Mouse (Mus musculus) common myeloid progenitor, adult 5-6 weeks (primary cell): ENCODE results near the gene Rusc2. TPM values are rescaled to one million over a fixed set of nuclear protein-coding genes. Genes with fewer than 3 reads are reported as not detected.

ENCODE experiments used
- ATAC-seq: replicated peaks from 2 replicates; pipeline ENCODE4 v1.8.0; 2016; ENCODE audit warnings: low read depth, mild to moderate bottlenecking, moderate TSS enrichment, inconsistent platforms; ENCODE audit not compliant: poor library complexity, severe bottlenecking
- total RNA-seq: library from RNA; stranded (forward); fragments of 200-1000, 187-1606 nt; gene quantifications from 2 replicates; pipeline ENCODE4 v1.2.3, GENCODE M21; 2017

Gene Rusc2
- total RNA-seq, 1 experiment from 2014 or later, result 1.3 TPM

GRCm38 (mm10) chr4:43407071-43407920 is 25.5 kb downstream of the Rusc2 start:
- ATAC-seq, result no peak

DNA sequence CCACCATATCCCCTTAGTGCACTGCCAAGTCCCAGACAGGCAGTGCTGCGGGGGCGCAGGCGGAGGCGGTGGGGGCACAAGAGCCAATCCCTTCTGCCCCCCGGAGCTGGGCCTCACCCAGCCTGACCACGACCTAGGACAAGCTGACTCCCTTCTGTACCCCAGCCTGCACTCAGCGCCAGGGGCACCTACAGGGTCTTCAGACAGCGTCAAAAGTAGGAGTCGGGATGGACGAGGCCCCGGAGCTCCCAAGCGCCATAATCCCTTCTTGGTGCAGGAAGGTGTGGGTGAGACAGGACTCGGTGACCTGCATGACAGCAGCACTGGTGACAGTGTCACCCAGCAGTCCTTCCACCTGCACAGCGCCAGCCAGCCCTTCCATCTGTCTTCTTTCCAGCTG is 33.0 kb downstream of the Rusc2 start:
- no peak for ATAC-seq

DNA sequence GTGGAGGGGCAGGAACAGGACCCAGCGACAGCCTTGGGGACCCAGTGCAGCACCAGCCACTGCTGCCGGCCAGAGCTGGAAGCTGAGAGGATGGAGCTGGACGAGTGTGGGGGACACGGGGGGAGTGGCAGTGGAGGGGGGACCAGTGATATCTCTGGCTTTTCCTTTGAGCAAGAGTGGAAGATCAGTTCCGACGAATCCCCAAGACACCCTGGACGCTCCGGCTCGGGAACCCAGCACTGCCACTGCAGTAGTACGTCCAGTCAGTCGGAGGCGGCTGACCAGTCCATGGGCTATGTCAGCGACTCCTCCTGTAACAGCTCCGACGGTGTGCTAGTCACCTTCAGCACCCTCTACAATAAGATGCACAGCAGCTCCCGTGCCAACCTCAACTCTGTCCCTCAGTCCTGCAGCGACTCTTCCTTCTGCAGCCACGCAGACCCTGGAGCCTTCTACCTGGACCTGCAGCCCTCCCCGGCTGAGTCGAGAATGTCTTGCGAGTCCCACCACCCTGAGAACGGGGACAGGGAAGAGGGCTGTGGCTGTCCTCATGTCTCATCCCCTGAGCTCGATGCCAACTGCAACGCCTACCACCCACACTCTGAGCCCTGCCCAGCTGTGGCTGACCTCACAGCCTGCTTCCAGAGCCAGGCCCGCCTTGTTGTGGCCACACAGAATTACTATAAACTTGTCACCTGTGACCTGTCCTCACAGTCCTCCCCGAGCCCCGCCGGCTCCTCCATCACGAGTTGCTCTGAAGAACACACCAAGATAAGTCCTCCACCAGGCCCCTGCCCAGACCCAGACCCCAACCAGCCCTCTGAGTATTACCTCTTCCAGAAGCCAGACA is 33.7 kb downstream of the Rusc2 start:
- no peak for ATAC-seq

DNA sequence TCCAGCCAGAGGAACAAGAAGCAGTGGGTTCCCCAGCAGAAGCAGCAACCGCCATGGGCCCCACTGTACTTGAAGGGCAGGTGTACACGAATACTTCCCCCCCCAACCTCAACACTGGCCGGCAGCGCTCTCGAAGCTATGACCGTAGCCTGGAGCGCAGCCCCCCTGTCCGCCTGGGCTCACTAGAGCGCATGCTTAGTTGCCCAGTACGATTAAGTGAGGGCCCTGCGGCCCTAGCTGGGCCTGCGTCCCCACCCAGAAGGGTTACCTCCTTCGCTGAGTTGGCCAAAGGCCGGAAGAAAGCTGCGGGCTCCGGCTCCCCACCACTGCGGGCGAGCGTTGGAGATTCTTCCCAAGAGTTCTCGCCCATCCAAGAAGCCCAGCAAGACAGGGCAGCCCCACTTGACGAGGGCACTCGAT is 34.3 kb downstream of the Rusc2 start:
- no peak for ATAC-seq

DNA sequence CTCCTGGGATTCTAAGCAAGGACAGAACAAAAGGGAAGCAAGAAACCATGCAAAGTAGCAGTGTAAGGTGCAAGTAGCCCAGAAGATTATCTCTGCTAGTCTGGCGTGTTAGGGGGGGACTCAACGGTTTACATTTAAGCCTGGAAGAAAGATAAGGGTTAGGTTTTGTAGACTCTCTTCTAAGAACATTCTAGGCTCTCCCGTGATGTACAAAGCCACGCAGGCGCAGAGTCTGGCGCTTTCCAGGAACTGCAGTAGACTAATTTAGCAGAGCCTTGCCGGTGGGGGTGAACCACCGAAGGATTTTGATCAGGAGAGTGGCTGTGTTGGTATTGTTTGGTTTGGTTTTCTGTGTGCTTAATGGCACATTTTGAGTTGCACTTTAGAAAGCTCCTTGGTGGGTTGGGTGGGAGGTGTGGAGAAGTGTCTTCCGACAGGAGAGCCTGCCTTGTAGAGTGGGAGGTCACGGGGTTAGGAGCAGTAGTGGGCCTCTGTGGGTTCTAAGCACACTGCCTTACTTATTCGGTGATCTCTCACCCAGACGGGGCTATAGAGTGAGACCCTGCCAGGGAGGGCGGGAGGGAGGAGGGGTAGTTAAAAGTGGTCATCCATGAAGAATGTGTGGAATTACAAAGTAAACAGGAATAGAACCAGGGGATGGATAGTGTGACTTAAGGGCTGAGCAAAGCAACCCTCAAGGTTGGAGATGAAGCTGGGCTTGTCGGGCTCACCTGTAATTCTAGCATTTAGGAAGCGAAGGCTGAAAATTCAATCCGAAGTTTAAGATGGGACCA is 35.7 kb downstream of the Rusc2 start:
- peak; percentile 68 for ATAC-seq

GRCm38 (mm10) chr4:43418450-43418849 is 36.7 kb downstream of the Rusc2 start:
- ATAC-seq, result no peak

- ATAC-seq, result no peak
Measured at GRCm38 (mm10) chr4:43418973-43419656, 37.3 kb downstream of the Rusc2 start.

GRCm38 (mm10) chr4:43419801-43420281 is 38.1 kb downstream of the Rusc2 start:
- peak; percentile 31; the same call in 1 of the 2 replicates for ATAC-seq

DNA sequence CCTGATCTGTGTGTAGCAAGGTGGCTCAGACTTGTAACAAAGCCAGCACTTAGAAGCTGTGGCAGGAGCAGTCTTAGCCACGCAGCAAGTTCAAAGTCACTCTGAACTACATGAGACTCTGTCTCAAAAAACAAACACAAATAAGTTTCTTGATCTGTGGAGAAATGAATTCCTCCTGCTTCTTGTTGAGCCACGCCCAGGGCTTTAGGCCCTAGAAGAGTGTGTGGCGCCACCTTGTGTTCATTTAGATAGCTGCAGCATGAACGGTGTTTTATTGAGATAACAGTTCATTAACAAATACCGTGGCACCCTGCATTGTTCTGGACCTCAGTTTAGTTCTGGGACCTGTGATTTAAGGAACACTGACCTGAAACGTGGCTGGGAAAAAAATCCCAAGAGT is 38.5 kb downstream of the Rusc2 start:
- peak; percentile 68 for ATAC-seq

GRCm38 (mm10) chr4:43421632-43422240 is 40.0 kb downstream of the Rusc2 start:
- no peak for ATAC-seq

- no peak for ATAC-seq
Measured at GRCm38 (mm10) chr4:43423267-43423934, 41.6 kb downstream of the Rusc2 start.

- no peak for ATAC-seq
Measured at GRCm38 (mm10) chr4:43424072-43424471, 42.3 kb downstream of the Rusc2 start.

DNA sequence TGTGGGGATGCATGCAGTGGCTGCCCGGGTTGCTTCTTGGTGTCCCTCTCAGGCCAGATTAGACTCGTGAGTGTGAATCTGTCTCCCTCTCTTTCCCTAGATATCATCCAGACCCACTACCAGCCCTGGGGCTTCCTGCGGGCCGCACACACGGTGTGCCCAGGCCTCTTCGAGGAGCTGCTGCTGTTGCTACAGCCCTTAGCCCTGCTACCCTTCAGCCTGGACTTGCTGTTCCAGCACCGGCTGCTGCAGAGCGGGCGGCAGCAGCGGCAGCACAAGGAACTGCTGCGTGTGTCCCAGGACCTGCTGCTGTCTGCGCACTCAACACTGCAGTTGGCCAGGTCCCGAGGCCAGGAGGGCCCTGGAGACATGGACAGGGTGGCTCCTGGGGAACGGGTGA is 43.4 kb downstream of the Rusc2 start:
- no peak for ATAC-seq

- ATAC-seq, result peak; percentile 24
Measured at GRCm38 (mm10) chr4:43425648-43426380, 44.0 kb downstream of the Rusc2 start.

DNA sequence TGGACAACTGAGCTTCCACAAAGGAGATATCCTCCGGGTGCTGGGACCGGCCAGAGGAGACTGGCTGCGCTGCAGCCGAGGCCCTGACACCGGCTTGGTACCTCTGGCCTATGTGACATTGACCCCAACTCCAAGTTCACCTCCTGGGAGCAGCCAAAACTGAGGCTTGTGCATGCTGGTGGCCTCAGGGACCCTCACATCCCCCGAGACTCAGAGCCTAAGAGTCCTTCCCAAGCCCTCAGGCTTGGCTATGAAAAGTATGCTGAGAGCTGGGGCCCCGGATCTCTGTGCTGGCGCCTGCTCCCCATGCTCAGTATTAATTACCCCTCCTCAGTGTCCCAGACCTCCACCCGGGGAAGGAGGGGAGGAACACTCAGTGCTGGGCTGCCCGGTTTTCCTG is 44.7 kb downstream of the Rusc2 start:
- no peak for ATAC-seq

GRCm38 (mm10) chr4:43427501-43428179 is 45.9 kb downstream of the Rusc2 start:
- ATAC-seq, result peak; percentile 69

DNA sequence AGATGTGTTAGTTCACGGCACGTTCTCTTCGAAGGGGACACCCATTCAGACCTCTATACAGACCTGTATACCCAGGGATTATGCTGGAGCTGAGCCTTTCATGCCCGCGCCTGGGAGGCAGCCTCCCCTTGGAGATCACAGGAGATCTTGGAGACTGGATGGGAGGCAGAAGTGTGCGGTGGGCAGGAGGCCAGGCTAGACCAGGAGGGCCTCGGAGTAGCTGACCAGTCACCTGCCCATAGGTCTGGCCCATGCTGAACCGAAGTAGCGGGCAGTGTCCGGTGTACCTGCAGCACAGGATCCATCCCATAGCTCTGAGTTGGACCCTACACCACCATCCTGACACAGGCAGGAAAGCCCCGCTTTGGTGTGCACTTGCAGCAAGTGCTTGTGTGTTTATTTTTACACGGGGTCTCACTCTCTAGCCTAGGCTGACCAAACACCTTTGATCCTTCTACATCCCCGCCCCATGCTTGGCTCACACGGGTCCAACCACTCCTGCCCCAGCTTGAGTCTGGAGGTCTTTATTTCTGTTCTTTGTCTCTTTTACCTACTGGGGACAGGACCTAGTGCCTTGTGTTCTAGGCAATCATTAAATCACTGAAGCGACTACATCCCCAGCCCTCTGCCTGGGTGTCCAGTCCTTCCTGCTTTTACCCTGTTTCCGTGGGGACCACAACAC is 46.5 kb downstream of the Rusc2 start:
- ATAC-seq, result no peak
